Mouse (Mus musculus) mouse embryonic stem cell (cell line): Measurements from ENCODE around the gene Vmn2r41.
"Not testable (repeated sequence)": the region's sequence is repeated elsewhere in the genome, so short reads cannot be mapped to it uniquely, and the experiment has no call there.

Experiments used
- in situ Hi-C, 2 experiments: fragments of 300-500 bp; cut with MboI; formaldehyde crosslinking; loops; 1 replicate in 1 of 2; 3 replicates in 1 of 2; pipeline ENCODE4 v1.14.3; 2019 to 2020; ENCODE audit warnings: low sequenced_read_pairs in 2 of 2, low pct_unique_long_range_greater_than_20kb in 1 of 2, mixed read lengths in 1 of 2; ENCODE audit not compliant: unreplicated experiment in 1 of 2

The Vmn2r41 gene

DNA sequence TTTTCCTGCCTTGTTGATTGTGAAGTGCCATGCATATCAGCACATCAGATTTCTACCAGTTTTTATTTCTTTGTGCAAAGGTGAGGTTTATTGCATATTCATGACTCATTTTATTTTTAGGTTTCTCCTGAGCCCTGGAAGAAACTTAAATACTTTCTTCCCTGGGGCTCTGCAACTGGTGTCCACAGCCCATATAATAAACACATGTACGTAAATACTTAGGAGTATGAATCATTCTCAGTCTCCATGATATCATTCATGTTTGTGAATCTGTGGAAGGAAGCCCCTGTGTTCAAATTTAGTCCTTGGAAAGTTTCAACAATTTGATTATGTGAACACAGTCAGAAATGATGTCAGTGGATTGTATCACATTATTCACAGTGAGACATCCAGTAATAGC, at the start of gene Vmn2r41:
Gene Vmn2r41, minus strand, starts transcription at position 101 of the 400 bp plus-strand sequence.
- in situ Hi-C loops: not testable (repeated sequence)

DNA sequence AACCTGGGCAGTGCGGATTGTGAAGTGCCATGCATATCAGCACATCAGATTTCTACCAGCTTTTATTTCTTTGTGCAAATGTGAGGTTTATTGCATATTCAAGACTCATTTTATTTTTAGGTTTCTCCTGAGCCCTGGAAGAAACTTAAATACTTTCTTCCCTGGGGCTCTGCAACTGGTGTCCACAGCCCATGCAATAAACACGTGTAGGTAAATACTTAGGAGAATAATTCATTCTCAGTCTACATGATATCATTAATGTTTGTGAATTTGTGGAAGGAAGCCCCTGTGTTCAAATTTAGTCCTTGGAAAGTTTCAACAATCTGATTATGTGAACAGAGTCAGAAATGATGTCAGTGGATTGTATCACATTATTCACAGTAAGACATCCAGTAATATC, 38.8 kb upstream of the Vmn2r41 start, which contains the start of gene Vmn2r42:
Gene Vmn2r42, minus strand, starts transcription at position 101 of the 400 bp plus-strand sequence.
- in situ Hi-C loops: not testable (repeated sequence)

DNA sequence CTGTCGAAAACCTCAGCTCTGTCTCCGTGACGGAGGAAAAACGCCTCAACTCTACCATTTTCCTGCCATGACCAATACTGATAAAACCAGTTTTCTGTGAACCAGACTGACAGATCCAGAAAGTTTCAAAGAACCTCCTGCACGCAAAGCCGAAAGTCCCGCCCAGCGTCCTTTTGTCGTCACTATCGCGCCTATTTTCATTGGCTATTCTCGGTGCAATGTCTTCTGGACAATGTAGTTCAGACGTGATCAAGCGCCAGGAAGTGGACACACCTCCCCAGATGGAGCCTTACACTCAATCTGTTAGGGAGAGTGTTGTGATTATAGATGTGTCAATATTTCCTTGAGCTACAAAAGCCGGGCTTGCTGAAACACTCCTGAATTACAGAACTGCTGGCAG, 68.6 kb downstream of the Vmn2r41 start:
- in situ Hi-C loops: not testable (repeated sequence)
